Mouse (Mus musculus) left cerebral cortex, postnatal 10 days (tissue): ENCODE results near the gene Tpbgl. TPM values are rescaled to one million over a fixed set of nuclear protein-coding genes. Genes with fewer than 3 reads are reported as not detected.
A peak's percentile ranks its signal among the peaks of the same experiment; 100 is the strongest.

Experiments used
- DNase-seq, 2 experiments: peaks; one replicate each; pipeline ENCODE4 v3.0.0; 2021 to 2022; ENCODE audit warnings: low spot score in 2 of 2, mixed read lengths in 1 of 2; ENCODE audit errors: extremely low spot score in 1 of 2
- intact Hi-C: fragments of 180-260 bp; cut with DNase I; formaldehyde crosslinking; loops from one replicate; pipeline ENCODE4 v1.15.1; 2025
- total RNA-seq, 2 experiments: library from RNA; stranded (reverse); gene quantifications; 2 replicates each; pipeline ENCODE4 v1.2.3; 2021

Tpbgl gene
- total RNA-seq, 2 experiments from 2014 or later = 3.3 TPM

DNA sequence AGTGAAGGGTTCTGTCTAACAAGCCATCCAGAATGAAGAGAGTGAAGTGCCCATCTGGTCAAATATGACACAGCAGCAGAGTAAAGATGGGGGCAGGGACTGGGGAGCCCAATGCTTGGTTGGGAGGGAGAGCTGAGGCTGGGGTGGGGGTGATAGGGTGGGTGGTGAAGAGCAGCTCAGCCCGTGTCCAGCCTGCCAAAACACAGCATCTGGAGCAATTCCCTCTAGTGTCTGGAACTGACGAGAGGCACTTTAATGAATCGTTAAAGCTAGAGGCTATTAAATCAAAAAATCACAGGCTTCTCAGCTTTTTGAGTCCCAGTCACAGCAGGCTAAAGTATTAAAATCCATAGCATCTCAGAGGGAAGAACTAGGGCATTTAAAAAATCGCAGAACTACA lies 22.7 kb upstream of the Tpbgl start:
- intact Hi-C loops = no loop called here
- no peak for DNase-seq

DNA sequence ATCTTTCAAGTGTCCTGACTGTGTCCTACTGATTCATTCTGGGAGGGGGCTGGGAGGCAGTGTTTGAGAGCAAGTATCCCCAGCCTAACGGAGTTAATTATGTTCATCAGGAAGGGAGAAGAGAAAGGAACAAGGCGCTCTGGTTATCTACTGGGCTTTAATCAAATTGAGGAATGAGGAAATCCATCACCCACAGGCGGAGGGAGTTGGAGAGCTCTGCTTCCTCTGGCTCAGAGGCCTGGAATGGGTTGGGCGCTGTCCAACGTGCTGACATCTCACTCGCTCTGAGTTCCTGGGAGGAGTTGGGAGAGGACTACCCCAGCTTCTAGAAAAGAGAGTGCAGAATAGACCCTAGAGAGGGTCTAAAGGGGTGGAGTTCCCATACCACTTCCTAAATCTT lies 21.7 kb upstream of the Tpbgl start:
- intact Hi-C loops = no loop called here
- peak in 1 of 2 experiments; percentile 56 for DNase-seq

DNA sequence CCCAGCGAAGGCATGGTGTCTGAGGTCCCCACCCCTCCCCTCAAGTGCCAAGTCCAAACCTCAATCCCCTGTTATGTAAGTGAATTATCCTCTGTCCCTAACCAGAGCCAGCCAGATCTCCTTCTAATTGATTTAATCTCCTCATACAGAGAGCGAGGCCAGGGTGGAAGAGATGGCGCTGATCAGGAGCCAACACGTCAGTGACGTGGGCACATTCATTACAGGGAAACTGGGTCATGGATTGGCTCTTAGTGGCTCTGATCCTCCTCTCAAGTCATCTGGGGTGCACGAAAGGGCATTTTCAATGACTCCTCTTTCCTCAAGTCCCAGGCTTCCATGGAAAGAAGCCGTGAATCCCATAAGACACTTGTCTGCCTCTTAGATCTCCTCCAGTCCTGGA lies 17.8 kb upstream of the Tpbgl start:
- intact Hi-C loops = no loop called here
- DNase-seq = no peak

DNA sequence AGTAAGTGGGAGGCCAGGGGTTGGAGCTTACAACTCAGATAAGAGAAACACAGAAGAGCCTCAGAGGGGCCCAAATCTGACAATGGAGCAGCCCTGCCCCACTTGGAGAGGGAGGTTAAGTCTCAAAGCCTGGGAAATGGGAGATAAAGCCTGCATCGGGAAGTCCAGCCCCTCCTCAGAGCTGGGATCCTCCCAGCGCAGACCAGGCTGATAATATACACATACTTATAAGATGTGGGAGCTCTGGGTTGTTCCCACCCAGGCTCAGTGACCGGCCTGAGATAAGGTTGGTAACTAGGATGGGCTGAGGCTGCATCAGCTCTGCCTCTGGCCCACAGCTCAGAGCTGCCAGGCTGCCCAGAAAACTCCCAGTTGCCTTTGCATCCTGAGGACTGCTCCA lies 15.2 kb upstream of the Tpbgl start:
- intact Hi-C loops = no loop called here
- no peak for DNase-seq

DNA sequence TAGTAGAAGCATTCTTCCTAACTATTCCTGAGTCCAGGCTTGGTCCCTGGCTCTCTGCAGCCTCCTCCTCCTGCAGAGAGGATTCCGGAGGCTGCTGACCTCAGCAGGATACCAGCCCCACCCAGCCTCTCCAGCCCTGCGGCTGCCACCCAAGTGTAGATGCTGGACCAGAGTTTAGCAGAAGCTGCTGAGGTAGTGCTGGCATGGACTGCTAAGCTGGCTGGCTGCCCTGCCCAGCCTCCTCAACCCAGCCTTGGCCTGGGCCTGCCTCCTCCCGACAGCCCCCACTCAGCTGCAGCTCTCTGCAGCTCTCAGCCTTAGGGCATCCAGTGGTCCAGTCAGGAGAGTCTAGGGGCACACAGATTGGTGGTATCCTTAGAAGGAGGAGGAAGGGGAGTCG lies 14.3 kb upstream of the Tpbgl start:
- intact Hi-C loops = no loop called here
- DNase-seq = no peak

DNA sequence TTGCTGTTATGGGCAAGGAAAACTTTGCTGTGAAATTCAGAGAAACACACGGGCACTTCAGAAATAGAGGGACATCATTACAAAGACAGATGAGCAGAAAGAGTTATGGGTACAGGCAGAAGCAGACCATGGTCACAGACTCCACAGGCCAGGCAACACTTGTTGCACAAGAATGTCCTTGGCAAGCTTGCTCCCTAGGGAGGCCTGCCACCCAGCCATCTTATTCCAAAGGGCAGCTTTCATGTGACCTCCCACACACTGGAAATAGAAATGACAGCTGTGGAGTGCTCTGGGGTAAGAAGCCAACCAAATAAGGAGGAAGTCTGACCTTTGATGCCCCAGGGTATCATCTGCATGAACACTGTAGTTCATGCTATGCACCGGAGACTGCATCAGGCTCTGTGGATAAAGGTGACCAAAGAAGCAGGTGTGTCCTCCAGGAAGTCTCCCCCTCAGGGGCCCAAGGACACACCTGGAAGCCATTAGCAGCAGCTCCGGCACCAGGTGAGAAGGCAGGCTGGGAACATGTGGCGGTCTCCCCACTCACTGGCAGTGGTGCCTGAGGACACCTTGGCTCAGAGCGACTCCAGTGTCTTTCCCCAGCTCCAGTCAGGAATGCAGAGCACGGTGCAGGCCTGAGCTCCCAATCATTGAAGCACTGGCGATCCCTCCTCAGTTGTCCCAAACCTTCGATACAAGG lies 7.2 kb upstream of the Tpbgl start:
- intact Hi-C loops = no loop called here

DNA sequence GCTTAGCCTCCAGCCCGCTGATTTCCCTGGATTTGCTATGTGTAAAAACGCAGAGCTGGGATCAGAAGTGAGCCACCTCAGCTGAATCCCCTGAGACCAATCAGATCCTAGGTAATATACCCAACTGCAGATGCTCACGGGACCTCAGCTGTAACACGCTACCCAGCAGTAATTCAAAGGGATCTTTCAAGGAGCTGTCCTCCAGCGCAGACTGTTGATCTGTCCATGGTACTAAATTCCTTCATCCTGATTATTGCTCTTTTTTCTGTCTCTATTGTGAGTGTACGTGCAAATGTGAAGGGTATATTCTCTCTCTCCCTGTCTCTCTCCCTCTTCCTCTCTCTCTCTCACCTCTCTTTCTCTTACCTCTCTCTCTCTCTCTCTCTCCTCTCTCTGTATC lies 5.4 kb upstream of the Tpbgl start:
- intact Hi-C loops = no loop called here

More for the DNA sequence above, 7.2 kb upstream of the Tpbgl start:
- no peak for DNase-seq

DNA sequence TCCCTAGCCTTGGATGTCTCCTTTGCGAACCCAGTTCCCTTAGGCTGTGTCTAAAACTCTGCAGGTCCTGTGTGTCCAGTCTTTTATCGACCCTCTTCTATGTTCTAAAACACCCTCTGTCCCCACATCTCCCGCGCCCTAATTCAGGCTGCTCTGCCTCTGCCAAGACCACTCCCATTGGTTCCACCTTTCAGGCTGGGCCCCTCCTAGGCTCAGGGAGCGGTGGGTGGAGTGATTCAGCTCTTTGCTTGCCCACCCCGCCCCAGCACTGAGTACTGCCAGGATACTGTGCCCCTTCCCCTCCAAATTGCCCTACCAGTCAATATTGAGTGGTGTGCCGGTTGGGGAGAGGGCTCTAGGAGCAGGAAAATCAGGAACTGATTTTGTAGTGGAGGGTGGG lies 463 bp upstream of the Tpbgl start:
- DNase-seq = no peak
- intact Hi-C loops = loop anchor here (5.0 kb wide), 1 partner anchor 80 kb away; no protein-coding TSS in a partner anchor

More for the DNA sequence above, 5.4 kb upstream of the Tpbgl start:
- DNase-seq = no peak

DNA sequence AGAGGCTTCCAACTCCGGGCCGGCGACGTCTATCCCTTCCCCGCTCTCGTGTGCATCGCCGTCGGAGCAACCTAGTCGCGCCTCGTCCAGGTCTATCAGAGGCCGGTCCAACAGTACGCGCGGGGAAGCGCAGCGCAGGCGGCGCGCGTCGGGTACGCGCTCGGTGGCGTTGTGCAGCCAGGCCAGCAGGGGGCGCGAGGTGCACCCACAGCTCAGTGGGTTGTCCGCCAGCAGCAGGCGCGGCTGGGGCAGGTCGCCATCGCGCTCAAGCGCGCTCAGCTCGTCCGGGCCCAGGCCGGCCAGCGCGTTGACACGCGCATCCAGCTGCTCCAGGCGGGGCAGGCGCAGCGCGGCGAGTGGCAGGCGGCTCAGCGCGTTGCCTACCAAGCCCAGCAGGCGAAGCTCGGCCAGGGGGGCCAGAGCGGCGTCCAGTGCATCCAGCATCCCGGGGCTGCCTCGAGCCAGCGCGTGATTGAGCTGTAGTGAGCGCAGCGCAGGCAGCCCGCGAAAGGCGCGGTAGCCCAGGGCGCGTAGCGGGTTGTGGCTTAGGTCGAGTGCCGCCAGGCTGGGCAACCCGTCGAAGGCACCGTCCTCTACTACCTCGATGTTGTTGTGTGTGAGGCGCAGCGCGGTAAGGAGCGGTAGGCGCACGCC lies 1.1 kb downstream of the Tpbgl start:
- DNase-seq = peak; percentile 74 to 92
- intact Hi-C loops = loop anchor here (2.0 to 5.0 kb wide), 2 partner anchors 81 to 173 kb away; no protein-coding TSS in a partner anchor

DNA sequence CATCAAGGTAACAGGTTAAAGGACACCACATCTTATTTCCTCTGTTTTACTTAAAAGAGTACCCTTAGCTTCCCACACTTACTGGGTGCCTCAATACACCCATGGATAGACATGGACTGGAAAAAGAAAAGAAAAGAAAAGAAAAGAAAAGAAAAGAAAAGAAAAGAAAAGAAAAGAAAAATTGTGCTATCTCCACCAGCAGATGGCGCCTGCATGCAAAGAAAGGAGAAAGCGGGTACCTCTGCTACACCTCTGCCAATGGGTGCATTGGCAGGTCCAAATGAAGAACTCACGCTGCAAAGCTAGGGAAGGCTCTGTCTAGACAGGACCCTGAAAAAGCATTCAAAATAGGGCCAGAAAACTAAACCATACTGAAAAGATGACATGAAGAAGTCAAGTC lies 8.0 kb downstream of the Tpbgl start:
- intact Hi-C loops = loop anchor here (5.0 kb wide), 1 partner anchor 258 kb away; no protein-coding TSS in a partner anchor

DNA sequence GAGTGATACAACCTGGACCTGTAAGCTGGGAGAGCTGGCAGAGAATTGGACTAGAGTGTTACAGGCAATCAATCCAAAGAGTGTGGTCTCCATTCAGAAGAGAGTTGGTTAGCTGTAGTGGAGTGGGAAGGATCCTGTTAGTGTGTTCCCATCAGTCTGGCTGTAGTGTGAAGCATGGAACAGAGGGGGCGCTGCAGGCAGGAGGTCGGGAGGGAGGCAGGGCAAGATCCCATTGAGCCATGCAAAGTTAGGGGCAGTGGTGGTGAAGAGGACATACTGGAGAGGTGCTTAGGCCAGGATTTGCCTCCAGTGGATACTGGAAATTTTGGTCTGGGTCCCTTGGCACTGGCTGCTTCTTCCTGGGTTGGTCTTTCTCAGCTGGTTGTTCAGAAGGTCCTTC lies 8.6 kb downstream of the Tpbgl start:
- no peak for DNase-seq
- intact Hi-C loops = loop anchor here (5.0 kb wide), 1 partner anchor 259 kb away; no protein-coding TSS in a partner anchor

More for the DNA sequence above, 8.0 kb downstream of the Tpbgl start:
- DNase-seq = peak in 1 of 2 experiments; percentile 27

DNA sequence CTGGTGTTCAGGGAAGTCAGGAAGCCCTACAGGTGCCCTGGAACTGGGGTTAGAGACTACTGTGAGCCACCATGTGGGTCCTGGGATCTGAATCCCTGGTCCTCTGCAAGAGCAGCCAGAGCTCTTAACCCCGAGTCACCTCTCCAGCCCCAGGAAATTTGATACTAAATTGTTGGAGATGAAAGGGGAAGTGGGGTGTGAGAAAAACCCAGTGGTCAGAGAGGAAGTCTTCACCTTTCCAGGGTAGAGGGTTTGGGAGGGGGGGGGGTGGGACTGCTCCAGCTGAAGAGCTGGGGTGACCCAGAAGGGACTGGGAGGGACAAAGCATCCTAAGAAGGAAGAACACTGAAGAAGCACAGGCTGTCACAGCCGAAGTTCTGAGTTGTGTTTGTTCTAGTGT lies 19.3 kb downstream of the Tpbgl start:
- intact Hi-C loops = no loop called here
- DNase-seq = no peak

DNA sequence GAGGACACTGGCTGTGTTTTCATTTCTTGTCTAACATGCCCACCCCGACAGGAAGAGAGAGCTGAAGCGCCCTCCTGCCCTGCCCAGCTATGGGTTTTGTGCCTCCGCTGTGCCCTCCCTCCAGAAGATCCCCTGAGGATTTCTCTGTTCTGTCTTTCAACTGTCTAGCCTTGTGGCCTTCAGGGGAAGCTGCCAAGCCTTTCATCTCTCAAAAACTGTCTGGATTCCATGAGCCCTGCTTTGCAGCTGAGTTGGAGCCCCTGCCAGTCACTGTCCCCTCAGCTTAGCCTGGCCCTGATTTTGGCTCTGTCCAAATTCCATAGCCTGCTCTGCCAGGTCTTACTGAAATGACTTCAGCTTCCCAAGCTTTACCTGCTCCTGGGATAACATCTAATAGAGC lies 20.1 kb downstream of the Tpbgl start:
- intact Hi-C loops = no loop called here
- no peak for DNase-seq

DNA sequence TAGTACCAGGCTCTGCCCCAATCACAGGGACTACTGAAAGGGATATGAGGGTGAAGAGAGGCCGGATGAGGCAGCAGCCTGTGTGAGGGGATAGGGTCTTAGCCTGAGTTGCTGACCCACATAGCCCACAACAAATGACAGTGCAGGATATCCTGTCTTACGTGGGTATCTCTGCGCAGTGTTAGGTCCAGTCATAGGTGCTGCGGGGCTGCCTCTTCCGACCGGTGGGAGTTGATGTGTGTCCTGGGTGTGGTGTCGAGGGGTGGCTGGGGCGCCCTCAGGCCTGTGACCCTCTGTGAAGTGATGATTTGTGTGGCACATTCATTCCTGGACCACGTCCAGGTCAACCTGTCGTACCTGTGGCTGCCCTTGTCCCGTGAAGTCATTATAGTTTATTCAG lies 20.6 kb downstream of the Tpbgl start:
- intact Hi-C loops = no loop called here
- no peak for DNase-seq

DNA sequence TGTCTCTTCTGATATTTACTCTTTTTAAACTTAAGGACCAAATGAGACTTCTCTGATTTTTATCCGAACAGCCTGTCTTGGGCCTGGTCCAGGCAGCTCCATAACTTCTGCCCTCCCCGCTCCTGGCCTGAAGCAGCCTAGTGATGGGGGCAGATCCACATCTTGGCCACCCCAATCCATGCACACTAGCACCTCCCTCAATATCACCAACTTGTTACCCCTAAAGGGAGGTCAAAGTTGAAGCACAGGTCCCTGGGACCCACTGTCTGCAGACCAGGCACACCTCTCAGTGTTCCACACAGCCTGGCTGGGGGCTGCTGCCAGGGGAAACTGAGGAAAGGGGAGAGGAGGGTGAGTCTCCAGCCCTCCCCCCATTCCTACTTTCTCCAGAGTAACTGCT lies 21.8 kb downstream of the Tpbgl start:
- no peak for DNase-seq
- intact Hi-C loops = no loop called here

DNA sequence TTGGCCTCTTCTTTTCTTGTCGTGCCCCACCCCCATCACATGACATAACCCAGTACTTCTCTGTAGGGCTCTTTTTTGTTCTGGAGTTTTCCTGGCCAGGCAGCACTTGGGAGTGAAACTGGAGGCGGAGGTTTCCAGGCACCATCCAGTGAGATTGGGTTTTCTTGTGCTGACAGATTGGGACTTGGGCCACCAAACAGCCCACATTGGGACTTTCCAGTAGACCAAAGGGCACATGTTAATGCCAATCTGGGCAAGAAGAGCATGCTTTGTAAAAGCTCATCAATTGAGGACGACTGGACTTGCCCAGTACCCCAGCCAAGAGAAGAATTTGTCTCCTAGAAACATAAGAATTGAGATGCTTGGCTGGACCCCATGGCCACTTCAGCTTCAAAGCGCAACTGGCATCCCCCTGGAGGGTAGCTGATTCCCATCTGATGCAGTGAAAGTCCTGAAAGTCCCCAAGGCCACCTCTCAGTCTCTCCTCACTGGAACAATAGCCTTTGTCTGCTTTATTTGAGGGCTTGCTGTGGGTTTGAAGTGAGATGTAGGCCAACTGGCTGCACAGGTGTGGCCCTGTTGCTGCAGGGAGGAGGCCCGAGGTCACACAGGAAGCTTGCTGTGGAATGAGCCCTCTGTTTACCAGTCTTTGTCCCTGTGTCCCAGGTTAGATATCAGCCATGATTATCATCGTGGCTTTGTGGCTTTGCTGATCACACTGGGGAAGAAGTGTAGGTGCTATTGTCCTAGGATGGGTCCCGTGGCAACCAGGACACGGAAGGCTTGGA lies 22.8 kb downstream of the Tpbgl start:
- intact Hi-C loops = no loop called here
- DNase-seq = peak in 1 of 2 experiments; percentile 17

DNA sequence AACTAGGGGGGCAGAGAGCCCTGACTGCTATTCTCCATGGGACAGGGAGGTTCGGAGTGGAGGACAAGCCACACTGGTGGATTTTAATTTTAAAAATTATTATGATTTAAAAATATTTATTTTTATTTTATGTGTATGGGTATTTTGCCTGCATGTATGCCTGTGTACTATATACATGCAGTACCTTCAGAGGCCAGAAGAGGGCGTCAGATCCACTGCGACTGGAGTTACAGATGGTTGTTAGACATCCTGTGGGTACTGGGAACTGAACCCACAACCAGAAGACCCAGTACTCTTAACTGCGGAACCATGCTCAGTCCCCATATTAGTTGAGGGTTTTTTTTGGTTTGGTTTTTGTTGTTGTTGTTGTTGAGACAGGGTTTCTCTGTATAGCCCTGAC lies 28.2 kb downstream of the Tpbgl start:
- intact Hi-C loops = no loop called here
- DNase-seq = no peak

DNA sequence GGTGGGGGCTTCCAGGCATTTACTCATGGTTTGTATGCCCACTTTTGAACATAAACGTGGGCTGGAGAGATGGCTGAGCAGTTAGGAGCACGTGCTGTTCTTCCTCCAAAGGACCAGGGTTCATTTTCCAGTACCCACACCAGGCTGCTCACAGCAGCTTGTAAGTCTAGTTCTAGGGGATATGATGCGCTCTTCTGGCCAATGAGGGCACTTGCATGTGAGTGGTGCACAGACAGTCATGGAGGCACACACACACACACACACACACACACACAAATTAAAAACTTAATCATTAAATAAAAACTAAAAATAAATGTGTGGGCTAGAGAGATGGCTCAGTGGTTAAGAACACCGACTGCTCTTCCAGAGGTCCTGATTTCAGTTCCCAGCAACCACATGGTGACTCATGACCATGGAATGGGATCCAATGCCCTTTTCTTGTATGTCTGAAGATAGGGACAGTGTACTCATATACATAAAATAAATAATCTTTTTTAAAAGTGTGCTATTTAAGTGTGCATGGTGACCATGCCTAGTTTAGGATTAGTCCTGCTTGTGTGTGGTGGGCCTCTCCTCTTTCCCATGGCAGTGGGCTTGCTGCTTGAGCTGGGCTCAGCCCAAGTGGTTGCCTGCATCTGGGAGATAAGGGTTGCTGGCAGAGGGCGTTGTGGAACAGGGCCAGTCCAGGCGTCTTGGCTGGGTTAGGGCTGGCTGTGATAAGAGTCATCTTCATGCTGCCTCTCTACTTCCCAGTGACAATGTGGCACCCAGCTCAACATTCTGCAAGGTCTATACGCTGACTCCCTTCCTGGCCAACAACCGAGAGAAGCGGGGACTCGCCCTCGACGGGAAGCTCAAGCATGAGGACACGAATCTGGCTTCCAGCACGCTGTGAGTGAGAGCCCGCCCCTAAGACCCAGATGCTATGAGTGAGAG lies 32.8 kb downstream of the Tpbgl start:
- no peak for DNase-seq
- intact Hi-C loops = no loop called here

DNA sequence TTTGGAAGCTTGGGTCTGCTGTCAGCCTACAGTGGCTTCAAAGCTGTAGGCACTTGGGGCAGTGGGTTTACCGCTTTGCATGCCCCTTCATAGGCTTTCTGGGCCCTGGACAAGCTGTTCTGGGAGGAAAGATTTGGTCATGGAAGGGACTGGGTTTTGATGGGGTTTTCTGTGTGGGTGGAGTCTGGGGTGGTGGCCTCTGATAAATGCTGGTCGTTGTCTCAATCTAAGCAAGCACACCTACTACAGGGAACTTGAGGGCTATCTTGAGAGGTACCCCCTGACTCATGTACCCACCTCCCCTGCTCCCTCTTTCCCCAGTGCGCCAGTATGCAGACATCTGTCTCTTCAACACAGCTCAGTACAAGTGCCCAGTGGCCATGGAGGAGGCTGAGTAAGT lies 34.2 kb downstream of the Tpbgl start:
- intact Hi-C loops = no loop called here
- DNase-seq = no peak
